Mouse (Mus musculus): ENCODE measurements around the gene Nudt4. TPM values are rescaled to one million over a fixed set of nuclear protein-coding genes. Genes with fewer than 3 reads are reported as not detected.
A peak's percentile ranks its signal among the peaks of the same experiment; 100 is the strongest.

Gene Nudt4
- polyA plus RNA-seq, 1 experiment from 2014 or later = 82.2 TPM

DNA sequence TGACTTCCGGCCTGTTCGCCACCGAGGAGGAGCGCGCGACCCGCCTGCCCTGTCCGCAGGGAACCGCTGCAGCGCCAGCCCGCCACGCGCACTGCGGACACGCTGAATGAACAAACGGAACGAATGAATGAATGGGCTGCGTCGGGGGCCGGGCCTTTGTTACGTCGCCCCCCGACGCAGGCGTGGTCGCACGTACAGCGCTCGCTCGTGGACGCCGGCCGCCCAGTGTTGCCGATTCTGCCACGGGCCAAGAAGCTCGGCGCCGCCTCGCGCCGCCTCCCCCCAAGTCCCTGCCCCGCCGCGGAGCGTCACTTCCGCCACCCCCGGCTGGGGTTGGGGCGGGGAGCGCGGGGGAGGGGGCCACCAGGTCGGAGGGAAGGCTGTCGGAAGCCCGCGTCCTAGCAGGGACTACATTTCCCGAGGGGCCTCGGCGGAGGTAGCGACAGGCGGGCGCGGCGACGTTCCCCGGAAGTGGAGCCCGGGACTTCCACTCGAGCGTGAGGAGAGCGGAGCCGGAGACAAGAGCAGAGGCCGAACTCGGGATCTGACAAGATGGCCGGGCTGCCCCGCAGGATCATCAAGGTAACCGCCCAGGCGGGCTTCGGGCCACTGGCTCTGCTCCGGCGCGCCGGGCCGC is 49.2 kb downstream of the Nudt4 start, which contains the start of gene Ube2n:
TSS of gene Ube2n (plus strand) at position 490 of the 637 bp plus-strand sequence.
- Histone ChIP-seq H3K4me1 (peaks cover 4% of the 10 kb centered on the region; the same call in 1 of the 2 replicates), H3K9me3 (replicated peaks) (no peaks in the 10 kb centered on the region), H3K36me3 (no peaks in the 10 kb centered on the region), H3K9ac (peak within 1 kb of the TSS; percentile 95), H3K27me3 (no peaks in the 10 kb centered on the region), H3K27ac (replicated peaks) (peak within 1 kb of the TSS; percentile 98), H3K4me2 (replicated peaks) (peak within 1 kb of the TSS; percentile 60), H3K4me3 (replicated peaks) (peak within 1 kb of the TSS; percentile 99)
- WGBS = 0% methylated on average over 74 of the region's 81 CpGs
- ATAC-seq (ENCODE audit: insufficient number of reproducible peaks, low FRiP score, low TSS enrichment, low read depth) = peak; percentile 97

GRCm38 (mm10) chr10:95513768-95514556 is 50.0 kb downstream of the Nudt4 start:
- H3K27me3 ChIP-seq = no peaks in the 10 kb centered on the region
- WGBS = 30% methylated on average over 15 of the region's 15 CpGs
- H3K9ac ChIP-seq = peak overlapping the region; percentile 47
- no peaks in the 10 kb centered on the region for H3K9me3 ChIP-seq (replicated peaks)
- H3K27ac ChIP-seq (replicated peaks) = peak overlapping the region; percentile 98
- peaks cover 4% of the 10 kb centered on the region; the same call in 1 of the 2 replicates for H3K4me1 ChIP-seq
- H3K36me3 ChIP-seq = no peaks in the 10 kb centered on the region
- H3K4me2 ChIP-seq (replicated peaks) = peak overlapping the region; percentile 59
- no peak for ATAC-seq (ENCODE audit: insufficient number of reproducible peaks, low FRiP score, low TSS enrichment, low read depth)
- peak overlapping the region; percentile 99 for H3K4me3 ChIP-seq (replicated peaks)

- Histone ChIP-seq H3K27ac (replicated peaks) (no peak overlapping the region), H3K27me3 (no peaks in the 10 kb centered on the region), H3K4me3 (replicated peaks) (no peak overlapping the region), H3K9me3 (replicated peaks) (no peaks in the 10 kb centered on the region), H3K36me3 (no peaks in the 10 kb centered on the region), H3K9ac (no peak overlapping the region), H3K4me2 (replicated peaks) (no peak overlapping the region), H3K4me1 (peaks cover 2% of the 10 kb centered on the region; the same call in 1 of the 2 replicates)
- 71% methylated on average over 8 of the region's 8 CpGs for WGBS
- ATAC-seq (ENCODE audit: insufficient number of reproducible peaks, low FRiP score, low TSS enrichment, low read depth) = no peak
Measured at GRCm38 (mm10) chr10:95512635-95513034, 51.3 kb downstream of the Nudt4 start.

GRCm38 (mm10) chr10:95509263-95509662 is 54.7 kb downstream of the Nudt4 start:
- Histone ChIP-seq H3K36me3 (no peaks in the 10 kb centered on the region), H3K4me2 (replicated peaks) (no peak overlapping the region), H3K9me3 (replicated peaks) (no peaks in the 10 kb centered on the region), H3K4me3 (replicated peaks) (no peak overlapping the region), H3K27ac (replicated peaks) (no peak overlapping the region), H3K9ac (no peak overlapping the region), H3K27me3 (no peaks in the 10 kb centered on the region), H3K4me1 (no peaks in the 10 kb centered on the region; the same call in 1 of the 2 replicates)
- no peak for ATAC-seq (ENCODE audit: insufficient number of reproducible peaks, low FRiP score, low TSS enrichment, low read depth)
- WGBS = 65% methylated on average over 3 of the region's 3 CpGs

- no peaks in the 10 kb centered on the region for H3K27me3 ChIP-seq
- no peaks in the 10 kb centered on the region for H3K9me3 ChIP-seq (replicated peaks)
- no peak overlapping the region for H3K9ac ChIP-seq
- H3K4me3 ChIP-seq (replicated peaks) = no peak overlapping the region
- 68% methylated on average over 6 of the region's 6 CpGs for WGBS
- ATAC-seq (ENCODE audit: insufficient number of reproducible peaks, low FRiP score, low TSS enrichment, low read depth) = no peak
- H3K27ac ChIP-seq (replicated peaks) = no peak overlapping the region
- no peaks in the 10 kb centered on the region for H3K4me1 ChIP-seq
- H3K36me3 ChIP-seq = no peaks in the 10 kb centered on the region
- H3K4me2 ChIP-seq (replicated peaks) = no peak overlapping the region
Measured at GRCm38 (mm10) chr10:95508793-95509192, 55.2 kb downstream of the Nudt4 start.

GRCm38 (mm10) chr10:95508126-95508525 is 55.8 kb downstream of the Nudt4 start:
- Histone ChIP-seq H3K4me1 (no peaks in the 10 kb centered on the region), H3K9ac (no peak overlapping the region), H3K27me3 (no peaks in the 10 kb centered on the region), H3K4me2 (replicated peaks) (no peak overlapping the region), H3K4me3 (replicated peaks) (no peak overlapping the region), H3K36me3 (no peaks in the 10 kb centered on the region), H3K9me3 (replicated peaks) (no peaks in the 10 kb centered on the region), H3K27ac (replicated peaks) (0 out of 2 replicates have a peak overlapping the region, but pooled peaks have one; percentile 4)
- no peak for ATAC-seq (ENCODE audit: insufficient number of reproducible peaks, low FRiP score, low TSS enrichment, low read depth)
- 75% methylated on average over 8 of the region's 8 CpGs for WGBS

DNA sequence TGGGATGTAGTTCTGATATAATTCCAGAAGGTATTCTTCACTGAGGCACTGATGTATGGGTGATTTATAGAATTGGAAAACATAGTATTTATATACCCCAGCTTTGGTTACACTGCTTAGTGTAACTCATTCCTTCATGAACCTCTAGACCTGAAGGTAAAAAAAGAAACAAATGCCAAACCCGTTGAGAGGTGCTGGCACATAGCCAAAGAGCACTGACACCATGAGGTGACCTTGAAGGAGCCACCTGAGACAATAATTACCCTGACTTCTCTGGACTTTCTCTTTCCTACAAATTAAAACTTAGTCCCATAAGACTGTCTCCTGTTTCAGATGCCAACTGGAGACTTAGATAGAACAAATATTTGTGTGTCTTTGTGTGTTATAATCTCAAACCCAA is 59.6 kb downstream of the Nudt4 start:
- Histone ChIP-seq H3K36me3 (no peaks in the 10 kb centered on the region), H3K9ac (no peak overlapping the region), H3K4me3 (replicated peaks) (no peak overlapping the region), H3K4me2 (replicated peaks) (no peak overlapping the region), H3K27me3 (no peaks in the 10 kb centered on the region), H3K4me1 (peaks cover 6% of the 10 kb centered on the region), H3K9me3 (replicated peaks) (no peaks in the 10 kb centered on the region), H3K27ac (replicated peaks) (no peak overlapping the region)
- ATAC-seq (ENCODE audit: insufficient number of reproducible peaks, low FRiP score, low TSS enrichment, low read depth) = no peak
- WGBS = 26% methylated on average over 1 of the region's 1 CpGs

- WGBS = 85% methylated on average over 14 of the region's 14 CpGs
- H3K4me1 ChIP-seq = peaks cover 6% of the 10 kb centered on the region
- H3K9me3 ChIP-seq (replicated peaks) = no peaks in the 10 kb centered on the region
- no peak overlapping the region for H3K27ac ChIP-seq (replicated peaks)
- H3K4me2 ChIP-seq (replicated peaks) = no peak overlapping the region
- H3K27me3 ChIP-seq = no peaks in the 10 kb centered on the region
- H3K4me3 ChIP-seq (replicated peaks) = no peak overlapping the region
- H3K36me3 ChIP-seq = no peaks in the 10 kb centered on the region
- H3K9ac ChIP-seq = no peak overlapping the region
- no peak for ATAC-seq (ENCODE audit: insufficient number of reproducible peaks, low FRiP score, low TSS enrichment, low read depth)
Measured at GRCm38 (mm10) chr10:95503443-95504235, 60.3 kb downstream of the Nudt4 start.

GRCm38 (mm10) chr10:95501463-95502081 is 62.4 kb downstream of the Nudt4 start, which contains the start of gene Mrpl42:
Gene Mrpl42, minus strand, starts transcription at chr10:95501940.
- H3K4me3 ChIP-seq (replicated peaks) = peak within 1 kb of the TSS; percentile 91
- peak within 1 kb of the TSS; percentile 89 for H3K27ac ChIP-seq (replicated peaks)
- no peaks in the 10 kb centered on the region for H3K27me3 ChIP-seq
- 0% methylated on average over 35 of the region's 35 CpGs for WGBS
- H3K9ac ChIP-seq = peak within 1 kb of the TSS; percentile 72
- H3K4me1 ChIP-seq = peaks cover 6% of the 10 kb centered on the region
- peak; percentile 95 for ATAC-seq (ENCODE audit: insufficient number of reproducible peaks, low FRiP score, low TSS enrichment, low read depth)
- no peaks in the 10 kb centered on the region for H3K9me3 ChIP-seq (replicated peaks)
- peak within 1 kb of the TSS; percentile 56 for H3K4me2 ChIP-seq (replicated peaks)
- H3K36me3 ChIP-seq = peaks cover 14% of the 10 kb centered on the region

GRCm38 (mm10) chr10:95501033-95501432 is 62.9 kb downstream of the Nudt4 start:
- Histone ChIP-seq H3K4me1 (peaks cover 6% of the 10 kb centered on the region), H3K27me3 (no peaks in the 10 kb centered on the region), H3K4me2 (replicated peaks) (peak overlapping the region; percentile 56), H3K36me3 (peaks cover 15% of the 10 kb centered on the region), H3K9me3 (replicated peaks) (no peaks in the 10 kb centered on the region), H3K4me3 (replicated peaks) (peak overlapping the region; percentile 91), H3K27ac (replicated peaks) (peak overlapping the region; percentile 89), H3K9ac (peak overlapping the region; percentile 72)
- WGBS = 2% methylated on average over 7 of the region's 7 CpGs
- no peak for ATAC-seq (ENCODE audit: insufficient number of reproducible peaks, low FRiP score, low TSS enrichment, low read depth)

All from embryonic facial prominence, embryonic 15.5 days (tissue).